Mouse (Mus musculus): ENCODE results near the gene Brwd1.
"Not testable (repeated sequence)": the region's sequence is repeated elsewhere in the genome, so short reads cannot be mapped to it uniquely, and the experiment has no call there.

Brwd1 gene

GRCm38 (mm10) chr16:96080524-96080923, 1.8 kb downstream of the Brwd1 start:
- no peak for DNase-seq (ENCODE audit: low spot score in 2 of 2)

- DNase-seq (ENCODE audit: low spot score in 2 of 2), result no peak
These were observed 14.0 kb downstream of the Brwd1 start for GRCm38 (mm10) chr16:96068364-96068763.

GRCm38 (mm10) chr16:96066174-96066573, 16.2 kb downstream of the Brwd1 start:
- DNase-seq (ENCODE audit: low spot score in 2 of 2), result no peak

- DNase-seq (ENCODE audit: low spot score in 2 of 2), result no peak
These were observed 17.7 kb downstream of the Brwd1 start for GRCm38 (mm10) chr16:96064649-96065048.

GRCm38 (mm10) chr16:96044096-96044495, 38.2 kb downstream of the Brwd1 start:
- peak in 1 of 2 experiments; percentile 19 for DNase-seq (ENCODE audit: low spot score in 2 of 2)

GRCm38 (mm10) chr16:96040691-96041090, 41.6 kb downstream of the Brwd1 start:
- DNase-seq (ENCODE audit: low spot score in 2 of 2), result no peak

- DNase-seq (ENCODE audit: low spot score in 2 of 2), result no peak
These were observed 42.8 kb downstream of the Brwd1 start for GRCm38 (mm10) chr16:96039538-96039937.

- DNase-seq (ENCODE audit: low spot score in 2 of 2), result peak in 1 of 2 experiments; percentile 15
These were observed 47.9 kb downstream of the Brwd1 start for GRCm38 (mm10) chr16:96034473-96034872.

GRCm38 (mm10) chr16:96032368-96033043, 49.8 kb downstream of the Brwd1 start:
- no peak for DNase-seq (ENCODE audit: low spot score in 2 of 2)

GRCm38 (mm10) chr16:96030476-96031102, 51.7 kb downstream of the Brwd1 start:
- DNase-seq (ENCODE audit: low spot score in 2 of 2), result no peak

GRCm38 (mm10) chr16:96026256-96026655, 56.1 kb downstream of the Brwd1 start:
- no peak for DNase-seq (ENCODE audit: low spot score in 2 of 2)

GRCm38 (mm10) chr16:96025244-96025643, 57.1 kb downstream of the Brwd1 start:
- DNase-seq (ENCODE audit: low spot score in 2 of 2), result no peak

GRCm38 (mm10) chr16:96021045-96021444, 61.3 kb downstream of the Brwd1 start:
- DNase-seq (ENCODE audit: low spot score in 2 of 2), result no peak

- not testable (repeated sequence) for DNase-seq (ENCODE audit: low spot score in 2 of 2)
These were observed 73.2 kb downstream of the Brwd1 start for GRCm38 (mm10) chr16:96009124-96009523.

GRCm38 (mm10) chr16:96004278-96004677, 78.0 kb downstream of the Brwd1 start:
- not testable (repeated sequence) for DNase-seq (ENCODE audit: low spot score in 2 of 2)

- DNase-seq (ENCODE audit: low spot score in 2 of 2), result peak in 1 of 2 experiments; percentile 14
These were observed 83.0 kb downstream of the Brwd1 start for GRCm38 (mm10) chr16:95999291-95999690.

- no peak for DNase-seq (ENCODE audit: low spot score in 2 of 2)
These were observed 86.2 kb downstream of the Brwd1 start for GRCm38 (mm10) chr16:95996156-95996555.

- DNase-seq (ENCODE audit: low spot score in 2 of 2), result peak in 1 of 2 experiments; percentile 41
These were observed 87.8 kb downstream of the Brwd1 start for GRCm38 (mm10) chr16:95994576-95994975.

GRCm38 (mm10) chr16:95992596-95992995, 89.7 kb downstream of the Brwd1 start:
- DNase-seq (ENCODE audit: low spot score in 2 of 2), result no peak

- DNase-seq (ENCODE audit: low spot score in 2 of 2), result no peak
These were observed 91.0 kb downstream of the Brwd1 start for GRCm38 (mm10) chr16:95991122-95991900.

- DNase-seq (ENCODE audit: low spot score in 2 of 2), result peak; percentile 97
These were observed 91.7 kb downstream of the Brwd1 start, which contains the start of gene Psmg1 for GRCm38 (mm10) chr16:95990462-95991121. Gene Psmg1 (minus strand): TSS chr16:95990960.

- no peak for DNase-seq (ENCODE audit: low spot score in 2 of 2)
These were observed 97.4 kb downstream of the Brwd1 start for GRCm38 (mm10) chr16:95984911-95985310.
